Mouse (Mus musculus) erythroblast, adult 5-6 weeks (primary cell): Measurements from ENCODE around the gene Qrfp. TPM values are rescaled to one million over a fixed set of nuclear protein-coding genes. Genes with fewer than 3 reads are reported as not detected.
A peak's percentile ranks its signal among the peaks of the same experiment; 100 is the strongest.

ENCODE experiments used
- ATAC-seq: replicated peaks from 2 replicates; pipeline ENCODE4 v1.8.0; 2016; ENCODE audit warnings: moderate number of reproducible peaks, mild to moderate bottlenecking, moderate TSS enrichment, inconsistent platforms; ENCODE audit not compliant: poor library complexity, low FRiP score, severe bottlenecking
- total RNA-seq, 2 experiments: library from RNA; stranded (forward) in 1 of 2; stranded (reverse) in 1 of 2; fragments of 150-400 nt in 1 of 2; fragments of 200-764, 138-1000 nt in 1 of 2; gene quantifications; 2 replicates each; pipeline versions ENCODE4 v1.2.3 to v1.2.4; 2015 to 2017; ENCODE audit warnings: low replicate concordance in 2 of 2

Qrfp gene
- total RNA-seq, 2 experiments from 2014 or later, result not detected

GRCm38 (mm10) chr2:31782958-31783602 lies 27.3 kb downstream of the Qrfp start:
- no peak for ATAC-seq

GRCm38 (mm10) chr2:31779258-31779657 lies 31.1 kb downstream of the Qrfp start:
- ATAC-seq, result no peak

- no peak for ATAC-seq
These were observed 33.9 kb downstream of the Qrfp start for GRCm38 (mm10) chr2:31776479-31776878.

GRCm38 (mm10) chr2:31770781-31771441 lies 39.5 kb downstream of the Qrfp start:
- no peak for ATAC-seq

- ATAC-seq, result no peak
These were observed 40.7 kb downstream of the Qrfp start for GRCm38 (mm10) chr2:31769631-31770111.

- ATAC-seq, result no peak
These were observed 41.3 kb downstream of the Qrfp start for GRCm38 (mm10) chr2:31769115-31769514.

- no peak for ATAC-seq
These were observed 42.6 kb downstream of the Qrfp start for GRCm38 (mm10) chr2:31767815-31768214.

- ATAC-seq, result no peak
These were observed 43.3 kb downstream of the Qrfp start for GRCm38 (mm10) chr2:31767104-31767503.

GRCm38 (mm10) chr2:31763271-31763670 lies 47.1 kb downstream of the Qrfp start:
- ATAC-seq, result no peak

- no peak for ATAC-seq
These were observed 47.5 kb downstream of the Qrfp start for GRCm38 (mm10) chr2:31762853-31763252.

- ATAC-seq, result no peak
These were observed 48.2 kb downstream of the Qrfp start for GRCm38 (mm10) chr2:31762155-31762554.

- no peak for ATAC-seq
These were observed 48.8 kb downstream of the Qrfp start for GRCm38 (mm10) chr2:31761585-31761984.

GRCm38 (mm10) chr2:31761115-31761531 lies 49.3 kb downstream of the Qrfp start:
- ATAC-seq, result no peak

- no peak for ATAC-seq
These were observed 49.9 kb downstream of the Qrfp start for GRCm38 (mm10) chr2:31760486-31760885.

GRCm38 (mm10) chr2:31759751-31760460 lies 50.5 kb downstream of the Qrfp start:
- peak; percentile 69 for ATAC-seq

- ATAC-seq, result no peak
These were observed 51.4 kb downstream of the Qrfp start for GRCm38 (mm10) chr2:31758966-31759365.

- ATAC-seq, result no peak
These were observed 52.9 kb downstream of the Qrfp start for GRCm38 (mm10) chr2:31757472-31757871.
